Mouse (Mus musculus) ES-E14 (cell line): ENCODE data around the gene Psmg3.

Source experiments
- ZC3H11A ChIP-seq: IDR thresholded peaks from 2 replicates; pipeline ENCODE4 v1.6.1; 2012; ENCODE audit warnings: low read depth, mild to moderate bottlenecking, inconsistent platforms, low read length, borderline replicate concordance
- ZNF384 ChIP-seq: IDR thresholded peaks from 2 replicates; pipeline ENCODE4 v1.6.1; 2012; ENCODE audit warnings: low read depth, low read length, inconsistent platforms

GRCm38 (mm10) chr5:139870886-139871285, 44.2 kb upstream of the Psmg3 start:
- TF ChIP-seq ZNF384 (no peak), ZC3H11A (no peak)
